Mouse (Mus musculus) spleen, adult 2 months (tissue): ENCODE measurements around the gene Ptch2.

ENCODE experiments used
- CTCF ChIP-seq: fragments of 200-500 bp; IDR thresholded peaks from 2 replicates; pipeline ENCODE4 v1.5.1; 2011; ENCODE audit warnings: mild to moderate bottlenecking, inconsistent platforms; ENCODE audit not compliant: insufficient read depth, insufficient read length, insufficient replicate concordance; ENCODE audit errors: extremely low read depth
- POLR2A ChIP-seq: fragments of 200-500 bp; IDR thresholded peaks from 2 replicates; pipeline ENCODE4 v1.6.1; 2011; ENCODE audit warnings: low read depth, low read length, inconsistent platforms

- TF ChIP-seq POLR2A (no peak), CTCF (no peak)
Measured at GRCm38 (mm10) chr4:117125910-117126674, 30.2 kb downstream of the Ptch2 start.
